Mouse (Mus musculus) cerebellum, adult 2 months (tissue): ENCODE measurements around the gene Igsf23.

Experiments
- CTCF ChIP-seq: fragments of 200-500 bp; IDR thresholded peaks from 2 replicates; pipeline ENCODE4 v1.5.1; 2011; ENCODE audit warnings: low read depth, mild to moderate bottlenecking, control low read depth, low read length, moderate library complexity, borderline replicate concordance; ENCODE audit not compliant: insufficient read depth
- POLR2A ChIP-seq: fragments of 200-500 bp; IDR thresholded peaks from 2 replicates; pipeline ENCODE4 v1.6.1; 2011; ENCODE audit warnings: low read length, control low read depth, borderline replicate concordance; ENCODE audit not compliant: insufficient read depth

- no peak for TF ChIP-seq CTCF
- TF ChIP-seq POLR2A: no peak
Measured at GRCm38 (mm10) chr7:19911292-19911658, 39.3 kb downstream of the Igsf23 start.
